Mouse (Mus musculus): ENCODE data around the gene Fam71a. TPM values are rescaled to one million over a fixed set of nuclear protein-coding genes. Genes with fewer than 3 reads are reported as not detected.
A peak's percentile ranks its signal among the peaks of the same experiment; 100 is the strongest.

Fam71a gene
- polyA plus RNA-seq (2014; fragmentation: Nextera tagmentation; extraction: Ambion mirVana): not detected in 2 replicates

GRCm38 (mm10) chr1:191164717-191165116 is at the start of gene Fam71a:
Gene Fam71a (minus strand): TSS chr1:191164817.
- H3K9ac ChIP-seq (ENCODE audit: low read length): no peak within 1 kb of the TSS
- ATAC-seq (ENCODE audit: low FRiP score): no peak
- no peak for DNase-seq (ENCODE audit: low spot score, missing footprints)
- no peak within 1 kb of the TSS for H3K27ac ChIP-seq (ENCODE audit: low read depth, low read length)
- no peaks in the 10 kb centered on the region for H3K9me3 ChIP-seq (ENCODE audit: control insufficient read depth, low read length)
- no peaks in the 10 kb centered on the region for H3K36me3 ChIP-seq (ENCODE audit: control insufficient read depth, insufficient read depth, low read length)
- H3K27me3 ChIP-seq (ENCODE audit: control insufficient read depth, insufficient read depth, low read length): no peaks in the 10 kb centered on the region
- H3K4me2 ChIP-seq: no peak within 1 kb of the TSS
- WGBS: 85% methylated on average over 3 of the region's 3 CpGs
- no peak within 1 kb of the TSS for H3K4me3 ChIP-seq (ENCODE audit: low read depth, low read length)
- no peaks in the 10 kb centered on the region for H3K4me1 ChIP-seq (ENCODE audit: control insufficient read depth, insufficient read depth, low read length)

GRCm38 (mm10) chr1:191211096-191211495 is 46.5 kb upstream of the Fam71a start:
- no peak overlapping the region for H3K4me3 ChIP-seq (ENCODE audit: low read depth, low read length)
- H3K4me1 ChIP-seq (ENCODE audit: control insufficient read depth, insufficient read depth, low read length): peaks cover under 1% of the 10 kb centered on the region; the same call in 1 of the 2 replicates
- H3K9ac ChIP-seq (ENCODE audit: low read length): no peak overlapping the region
- ATAC-seq (ENCODE audit: low FRiP score): no peak
- no peaks in the 10 kb centered on the region for H3K36me3 ChIP-seq (ENCODE audit: control insufficient read depth, insufficient read depth, low read length)
- H3K9me3 ChIP-seq (ENCODE audit: control insufficient read depth, low read length): no peaks in the 10 kb centered on the region
- DNase-seq (ENCODE audit: low spot score, missing footprints): peak; percentile 49
- no peaks in the 10 kb centered on the region for H3K27me3 ChIP-seq (ENCODE audit: control insufficient read depth, insufficient read depth, low read length)
- H3K27ac ChIP-seq (ENCODE audit: low read depth, low read length): no peak overlapping the region
- WGBS: 62% methylated on average over 2 of the region's 2 CpGs
- no peak overlapping the region for H3K4me2 ChIP-seq

GRCm38 (mm10) chr1:191205791-191206190 is 41.2 kb upstream of the Fam71a start:
- Histone ChIP-seq H3K9me3 (ENCODE audit: control insufficient read depth, low read length) (no peaks in the 10 kb centered on the region), H3K4me3 (ENCODE audit: low read depth, low read length) (no peak overlapping the region), H3K4me2 (no peak overlapping the region), H3K4me1 (ENCODE audit: control insufficient read depth, insufficient read depth, low read length) (no peaks in the 10 kb centered on the region), H3K27me3 (ENCODE audit: control insufficient read depth, insufficient read depth, low read length) (no peaks in the 10 kb centered on the region), H3K36me3 (ENCODE audit: control insufficient read depth, insufficient read depth, low read length) (no peaks in the 10 kb centered on the region), H3K9ac (ENCODE audit: low read length) (no peak overlapping the region), H3K27ac (ENCODE audit: low read depth, low read length) (no peak overlapping the region)
- 76% methylated on average over 5 of the region's 5 CpGs for WGBS
- DNase-seq (ENCODE audit: low spot score, missing footprints) (no peak), ATAC-seq (ENCODE audit: low FRiP score) (no peak)

GRCm38 (mm10) chr1:191204876-191205275 is 40.3 kb upstream of the Fam71a start:
- Histone ChIP-seq H3K27me3 (ENCODE audit: control insufficient read depth, insufficient read depth, low read length) (no peaks in the 10 kb centered on the region), H3K4me2 (no peak overlapping the region), H3K9ac (ENCODE audit: low read length) (no peak overlapping the region), H3K9me3 (ENCODE audit: control insufficient read depth, low read length) (no peaks in the 10 kb centered on the region), H3K4me1 (ENCODE audit: control insufficient read depth, insufficient read depth, low read length) (no peaks in the 10 kb centered on the region), H3K27ac (ENCODE audit: low read depth, low read length) (no peak overlapping the region), H3K4me3 (ENCODE audit: low read depth, low read length) (no peak overlapping the region), H3K36me3 (ENCODE audit: control insufficient read depth, insufficient read depth, low read length) (no peaks in the 10 kb centered on the region)
- 81% methylated on average over 5 of the region's 5 CpGs for WGBS
- ATAC-seq (ENCODE audit: low FRiP score) (no peak), DNase-seq (ENCODE audit: low spot score, missing footprints) (peak; percentile 2)

GRCm38 (mm10) chr1:191203496-191203895 is 38.9 kb upstream of the Fam71a start:
- Histone ChIP-seq H3K9me3 (ENCODE audit: control insufficient read depth, low read length) (no peaks in the 10 kb centered on the region), H3K4me3 (ENCODE audit: low read depth, low read length) (no peak overlapping the region), H3K27me3 (ENCODE audit: control insufficient read depth, insufficient read depth, low read length) (no peaks in the 10 kb centered on the region), H3K4me1 (ENCODE audit: control insufficient read depth, insufficient read depth, low read length) (no peaks in the 10 kb centered on the region), H3K36me3 (ENCODE audit: control insufficient read depth, insufficient read depth, low read length) (no peaks in the 10 kb centered on the region), H3K9ac (ENCODE audit: low read length) (no peak overlapping the region), H3K27ac (ENCODE audit: low read depth, low read length) (no peak overlapping the region), H3K4me2 (no peak overlapping the region)
- ATAC-seq (ENCODE audit: low FRiP score): no peak
- whole genome bisulfite sequencing: 76% methylated on average over 2 of the region's 2 CpGs
- peak; percentile 65 for DNase-seq (ENCODE audit: low spot score, missing footprints)

GRCm38 (mm10) chr1:191202208-191202952 is 37.8 kb upstream of the Fam71a start:
- 87% methylated on average over 11 of the region's 11 CpGs for WGBS
- DNase-seq (ENCODE audit: low spot score, missing footprints) (peak; percentile 69), ATAC-seq (ENCODE audit: low FRiP score) (no peak)
- no peaks in the 10 kb centered on the region for H3K27me3 ChIP-seq (ENCODE audit: control insufficient read depth, insufficient read depth, low read length)
- no peaks in the 10 kb centered on the region for H3K4me1 ChIP-seq (ENCODE audit: control insufficient read depth, insufficient read depth, low read length)
- H3K27ac ChIP-seq (ENCODE audit: low read depth, low read length): no peak overlapping the region
- H3K4me2 ChIP-seq: no peak overlapping the region
- no peak overlapping the region for H3K9ac ChIP-seq (ENCODE audit: low read length)
- H3K4me3 ChIP-seq (ENCODE audit: low read depth, low read length): no peak overlapping the region
- H3K36me3 ChIP-seq (ENCODE audit: control insufficient read depth, insufficient read depth, low read length): no peaks in the 10 kb centered on the region
- no peaks in the 10 kb centered on the region for H3K9me3 ChIP-seq (ENCODE audit: control insufficient read depth, low read length)

- H3K27me3 ChIP-seq (ENCODE audit: control insufficient read depth, insufficient read depth, low read length): no peaks in the 10 kb centered on the region
- WGBS: 88% methylated on average over 9 of the region's 9 CpGs
- peak; percentile 64 for DNase-seq (ENCODE audit: low spot score, missing footprints)
- no peaks in the 10 kb centered on the region for H3K9me3 ChIP-seq (ENCODE audit: control insufficient read depth, low read length)
- H3K4me2 ChIP-seq: no peak overlapping the region
- no peak overlapping the region for H3K4me3 ChIP-seq (ENCODE audit: low read depth, low read length)
- no peaks in the 10 kb centered on the region for H3K36me3 ChIP-seq (ENCODE audit: control insufficient read depth, insufficient read depth, low read length)
- H3K4me1 ChIP-seq (ENCODE audit: control insufficient read depth, insufficient read depth, low read length): no peaks in the 10 kb centered on the region
- H3K9ac ChIP-seq (ENCODE audit: low read length): no peak overlapping the region
- H3K27ac ChIP-seq (ENCODE audit: low read depth, low read length): no peak overlapping the region
- ATAC-seq (ENCODE audit: low FRiP score): no peak
Observed at GRCm38 (mm10) chr1:191200816-191201602, 36.4 kb upstream of the Fam71a start.

- ATAC-seq (ENCODE audit: low FRiP score): no peak
- no peak overlapping the region for H3K4me2 ChIP-seq
- no peak for DNase-seq (ENCODE audit: low spot score, missing footprints)
- H3K27me3 ChIP-seq (ENCODE audit: control insufficient read depth, insufficient read depth, low read length): no peaks in the 10 kb centered on the region
- H3K4me3 ChIP-seq (ENCODE audit: low read depth, low read length): no peak overlapping the region
- H3K27ac ChIP-seq (ENCODE audit: low read depth, low read length): no peak overlapping the region
- 82% methylated on average over 7 of the region's 7 CpGs for WGBS
- H3K36me3 ChIP-seq (ENCODE audit: control insufficient read depth, insufficient read depth, low read length): no peaks in the 10 kb centered on the region
- no peak overlapping the region for H3K9ac ChIP-seq (ENCODE audit: low read length)
- no peaks in the 10 kb centered on the region for H3K9me3 ChIP-seq (ENCODE audit: control insufficient read depth, low read length)
- no peaks in the 10 kb centered on the region for H3K4me1 ChIP-seq (ENCODE audit: control insufficient read depth, insufficient read depth, low read length)
Observed at GRCm38 (mm10) chr1:191197916-191198315, 33.3 kb upstream of the Fam71a start.

GRCm38 (mm10) chr1:191196016-191196415 is 31.4 kb upstream of the Fam71a start:
- Histone ChIP-seq H3K27me3 (ENCODE audit: control insufficient read depth, insufficient read depth, low read length) (no peaks in the 10 kb centered on the region), H3K27ac (ENCODE audit: low read depth, low read length) (no peak overlapping the region), H3K4me1 (ENCODE audit: control insufficient read depth, insufficient read depth, low read length) (no peaks in the 10 kb centered on the region), H3K36me3 (ENCODE audit: control insufficient read depth, insufficient read depth, low read length) (no peaks in the 10 kb centered on the region), H3K9me3 (ENCODE audit: control insufficient read depth, low read length) (no peaks in the 10 kb centered on the region), H3K9ac (ENCODE audit: low read length) (no peak overlapping the region), H3K4me3 (ENCODE audit: low read depth, low read length) (no peak overlapping the region), H3K4me2 (no peak overlapping the region)
- no peak for ATAC-seq (ENCODE audit: low FRiP score)
- DNase-seq (ENCODE audit: low spot score, missing footprints): peak; percentile 14
- 94% methylated on average over 6 of the region's 6 CpGs for whole genome bisulfite sequencing
